Mouse (Mus musculus) urinary bladder, postnatal 36 days (tissue): ENCODE measurements at regions not wholly inside any gene's neighbourhood (a gene's known extent, or its start where the extent isn't known, plus 50 kb on each side); places are given as distances from the start of the nearest gene placed in this dataset.
"Not testable (repeated sequence)": the region's sequence is repeated elsewhere in the genome, so short reads cannot be mapped to it uniquely, and the experiment has no call there.

ENCODE experiments used
- DNase-seq, 2 experiments: peaks; one replicate each; pipeline ENCODE4 v3.0.0; 2022; ENCODE audit warnings: low spot score in 2 of 2, mixed read lengths in 1 of 2

DNA sequence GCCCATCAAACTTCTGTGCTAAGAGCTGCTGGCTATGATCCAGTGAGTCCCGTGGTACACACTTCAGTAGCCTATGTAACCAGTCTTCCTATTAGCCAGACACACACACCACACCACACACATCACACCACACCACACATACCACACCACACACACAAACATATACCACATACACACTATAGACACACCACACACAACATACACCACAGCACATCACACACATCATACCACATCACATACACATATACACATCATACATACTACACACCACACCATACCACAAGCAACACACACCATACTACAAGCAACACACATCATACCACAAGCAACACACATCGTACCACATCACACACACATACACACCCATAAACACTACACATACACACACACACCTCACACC lies 119.7 kb upstream of the Arid1b start:
- DNase-seq: no peak

DNA sequence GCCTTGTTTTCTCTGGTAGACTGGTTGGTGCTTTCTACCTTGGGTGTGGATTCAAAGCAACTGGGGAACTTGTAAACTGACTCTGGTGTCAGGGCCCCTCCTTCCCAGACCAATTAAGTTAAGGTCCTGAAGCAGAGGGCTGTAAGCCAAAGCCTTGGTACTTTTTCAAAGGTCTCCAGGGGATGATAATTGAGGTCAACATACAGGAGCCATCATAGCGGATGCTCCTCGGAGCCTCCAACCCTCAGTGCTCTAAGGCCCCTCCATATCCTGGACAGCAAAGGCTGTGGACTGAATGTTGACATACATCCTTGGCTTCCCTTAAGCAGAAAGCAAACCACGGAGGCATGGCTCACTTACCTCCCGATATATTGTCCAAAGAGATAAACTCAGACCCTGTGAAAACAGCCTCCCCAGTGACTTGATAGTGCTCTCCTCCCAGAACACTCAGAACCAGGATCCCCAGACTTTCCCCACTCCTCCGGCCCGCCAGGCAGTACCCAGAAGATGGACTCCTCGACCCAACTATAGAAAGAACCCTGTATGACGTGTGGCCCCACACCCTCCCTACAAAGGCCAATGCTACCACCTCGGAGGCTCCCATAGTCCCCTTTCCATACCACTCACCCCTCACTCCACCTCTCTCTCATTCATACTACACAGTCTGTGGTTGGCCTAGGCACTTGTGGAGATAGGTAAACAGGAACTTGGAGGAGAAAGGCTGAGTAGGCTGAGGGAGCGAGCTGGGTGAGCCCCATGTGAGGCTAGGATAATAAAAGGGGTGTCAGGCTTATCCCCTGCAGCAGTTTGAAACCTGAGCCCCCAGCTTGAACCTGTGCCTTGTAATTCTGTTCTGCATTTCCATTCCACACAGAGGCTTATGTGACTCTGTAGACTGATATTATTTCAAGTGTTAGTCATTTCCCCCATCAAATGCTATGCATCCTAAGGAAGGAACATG lies 118.8 kb upstream of the Arid1b start:
- DNase-seq: no peak

DNA sequence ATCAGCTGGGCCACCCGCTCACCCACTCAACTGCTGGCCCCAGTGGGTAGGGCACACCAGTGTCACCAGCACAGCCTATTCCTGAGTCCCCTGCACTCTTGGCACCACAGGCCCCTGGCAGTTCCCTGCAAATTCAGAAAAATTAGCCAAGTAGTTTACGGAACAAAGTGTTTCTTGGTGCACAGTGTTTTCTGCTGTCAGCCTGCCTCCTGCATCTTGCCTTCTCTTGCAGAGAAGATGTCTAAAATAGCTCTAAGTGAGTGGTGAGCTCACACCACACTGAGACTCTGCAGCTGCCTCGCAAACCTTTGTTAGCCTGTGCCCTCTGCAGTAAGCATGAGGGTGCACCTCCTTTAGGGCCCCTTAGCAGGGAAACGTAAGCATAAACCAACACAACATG lies 117.7 kb upstream of the Arid1b start:
- DNase-seq: no peak

DNA sequence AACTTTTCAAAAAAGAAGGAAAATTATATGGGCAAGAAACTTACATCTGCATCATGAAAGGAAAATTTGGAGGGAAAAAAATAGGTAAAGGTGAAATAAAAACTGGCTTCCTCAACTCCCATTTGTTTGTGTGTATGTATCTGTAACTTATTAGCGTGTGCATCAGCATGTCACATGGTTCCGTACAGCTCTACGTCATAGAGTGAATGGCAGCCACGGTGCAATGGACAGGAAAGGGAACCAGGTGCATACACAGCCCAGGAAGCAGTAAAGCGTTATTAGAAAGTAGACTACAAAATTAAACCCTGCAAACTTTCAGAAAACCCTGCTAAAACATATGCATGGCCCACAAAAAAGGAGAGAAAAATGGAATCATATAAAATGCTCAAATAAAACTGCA lies 112.7 kb upstream of the Arid1b start:
- DNase-seq: no peak

DNA sequence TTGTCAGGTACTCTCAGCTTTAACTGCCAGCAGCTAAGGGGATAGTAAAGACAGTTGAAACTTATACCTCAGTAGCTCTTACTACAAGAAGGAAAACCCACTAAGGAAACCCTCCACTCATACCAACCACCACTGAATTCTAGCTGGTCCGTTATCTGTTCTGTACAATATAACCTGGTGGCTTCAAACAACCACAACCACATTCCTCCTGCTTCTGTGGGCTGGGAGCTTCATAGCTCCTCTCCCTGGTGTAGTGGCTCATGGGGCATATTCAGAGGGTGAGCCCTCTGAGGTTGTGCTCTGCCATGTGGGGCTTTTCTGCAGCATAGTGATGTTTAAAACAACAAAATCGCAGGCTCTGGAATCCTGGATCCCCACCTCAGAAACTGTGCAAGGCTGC lies 110.0 kb upstream of the Arid1b start:
- no peak for DNase-seq

DNA sequence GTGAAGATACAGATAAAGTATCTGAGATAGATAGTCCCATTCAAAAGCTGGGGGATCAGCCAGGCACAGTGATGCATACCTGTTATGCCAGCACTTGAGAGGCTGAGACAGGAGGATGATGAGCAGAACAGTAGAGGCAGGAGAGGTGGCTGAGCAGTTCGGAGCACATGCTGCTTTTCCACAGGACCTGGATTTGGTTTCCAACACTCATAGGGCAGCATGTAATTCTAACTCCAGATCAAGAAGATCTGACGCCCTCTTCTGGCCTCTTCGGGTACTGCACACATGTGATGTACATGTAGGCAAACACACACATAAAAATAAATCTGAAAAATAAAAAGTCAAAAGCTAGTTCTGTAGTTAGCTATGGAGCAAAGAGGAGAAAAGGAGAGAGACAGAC lies 109.4 kb upstream of the Arid1b start:
- no peak for DNase-seq

DNA sequence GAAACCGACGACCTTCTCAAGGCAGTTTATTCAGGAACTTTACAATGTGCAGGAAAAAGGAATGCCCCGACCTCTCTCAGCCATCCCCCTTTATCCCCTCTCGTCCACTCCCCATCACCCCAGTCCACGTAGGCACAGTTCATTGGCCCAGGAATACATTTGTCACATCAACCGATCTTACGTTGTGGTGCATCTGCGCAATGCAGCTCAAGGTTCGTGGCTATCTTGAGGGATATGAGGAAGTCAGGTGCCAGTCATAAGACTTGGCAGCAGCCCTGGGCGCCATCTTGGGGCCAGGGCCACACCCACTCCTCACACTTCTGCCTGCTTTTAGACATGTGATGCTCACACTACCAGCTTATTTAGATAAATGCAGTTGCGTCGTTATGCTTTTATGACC lies 106.8 kb upstream of the Arid1b start:
- not testable (repeated sequence) for DNase-seq

DNA sequence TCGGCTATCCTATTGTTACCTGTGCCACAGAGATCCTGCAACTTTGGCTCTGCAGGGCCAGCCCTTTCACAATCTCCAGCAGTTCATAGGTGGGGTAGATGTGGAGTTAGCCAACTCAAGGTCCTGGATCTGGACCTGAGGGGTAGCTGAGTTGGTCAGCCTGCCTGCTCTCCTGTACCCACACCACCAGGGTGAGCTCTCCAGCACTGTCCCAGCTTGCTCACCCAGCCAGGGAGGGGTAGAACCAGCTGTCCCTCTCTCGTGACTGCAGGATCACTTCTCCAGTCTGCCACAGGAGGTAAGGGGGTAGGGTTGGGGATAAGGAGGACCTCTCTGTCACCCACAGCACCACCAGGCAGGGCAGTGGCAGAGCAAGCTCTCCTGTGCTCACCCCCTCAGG lies 104.6 kb upstream of the Arid1b start:
- DNase-seq: no peak

DNA sequence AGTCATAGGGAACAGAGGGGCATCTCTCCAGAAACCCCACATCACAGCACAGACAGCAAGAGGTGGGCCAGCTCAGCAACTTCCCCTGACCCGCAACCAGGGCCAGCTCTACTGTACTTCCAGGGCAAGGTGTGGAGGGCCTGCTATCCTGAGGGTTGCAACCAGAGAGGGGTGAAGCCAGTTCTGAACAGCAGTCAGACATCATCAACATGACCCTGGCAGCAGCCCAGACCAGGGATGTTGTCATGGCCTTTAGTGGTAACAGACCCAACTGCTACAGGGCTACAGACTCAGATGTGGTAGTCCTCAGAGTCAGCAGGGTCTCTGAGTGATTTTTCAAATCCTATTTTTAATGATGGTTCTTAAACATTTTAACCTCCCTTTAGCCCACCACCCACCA lies 104.0 kb upstream of the Arid1b start:
- DNase-seq: no peak

DNA sequence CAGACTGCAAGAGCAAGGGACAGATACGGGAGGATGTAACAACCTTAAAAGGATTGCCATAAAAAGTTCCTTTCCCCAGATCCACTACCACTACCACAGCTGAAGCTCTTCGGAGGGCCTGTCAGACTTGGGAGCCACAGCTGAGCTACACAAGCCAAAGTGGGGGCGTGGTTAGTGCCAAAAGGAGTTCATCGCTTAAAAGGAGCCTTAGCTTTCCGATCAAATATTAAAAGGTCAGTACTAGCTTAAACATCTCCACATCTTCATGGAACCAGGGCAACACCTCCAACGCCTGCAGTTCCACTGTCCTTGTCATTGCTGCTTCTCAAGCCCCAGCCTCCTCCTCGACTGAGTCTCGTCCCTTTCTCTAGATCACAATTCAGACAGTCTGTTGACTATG lies 102.6 kb upstream of the Arid1b start:
- DNase-seq: no peak

DNA sequence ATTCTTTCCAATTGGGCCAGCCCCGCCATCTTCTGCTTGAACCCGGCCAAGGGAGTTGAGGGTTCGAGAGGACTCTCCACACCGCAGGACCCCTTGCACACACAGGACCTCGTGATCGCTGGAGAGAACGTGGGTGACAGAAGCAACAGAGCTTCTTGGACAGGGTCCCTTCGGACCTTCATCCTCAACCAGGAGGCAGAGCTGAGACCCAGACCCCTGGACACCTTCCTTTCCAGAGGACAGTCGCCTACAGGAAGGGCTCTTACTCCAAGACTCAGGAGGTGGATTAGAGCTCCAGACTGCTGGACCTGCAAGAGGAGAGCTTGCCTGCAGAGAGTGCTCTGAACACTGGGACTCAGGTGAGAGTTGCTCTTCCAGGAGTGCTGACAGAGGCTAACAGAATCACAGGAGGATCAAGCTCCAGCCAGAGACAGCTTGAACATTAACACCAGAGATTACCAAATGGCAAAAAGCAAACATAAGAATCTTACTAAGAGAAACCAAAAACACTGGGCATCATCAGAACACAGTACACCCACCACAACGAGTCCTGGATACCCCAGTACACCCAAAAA lies 99.3 kb upstream of the Arid1b start:
- not testable (repeated sequence) for DNase-seq

DNA sequence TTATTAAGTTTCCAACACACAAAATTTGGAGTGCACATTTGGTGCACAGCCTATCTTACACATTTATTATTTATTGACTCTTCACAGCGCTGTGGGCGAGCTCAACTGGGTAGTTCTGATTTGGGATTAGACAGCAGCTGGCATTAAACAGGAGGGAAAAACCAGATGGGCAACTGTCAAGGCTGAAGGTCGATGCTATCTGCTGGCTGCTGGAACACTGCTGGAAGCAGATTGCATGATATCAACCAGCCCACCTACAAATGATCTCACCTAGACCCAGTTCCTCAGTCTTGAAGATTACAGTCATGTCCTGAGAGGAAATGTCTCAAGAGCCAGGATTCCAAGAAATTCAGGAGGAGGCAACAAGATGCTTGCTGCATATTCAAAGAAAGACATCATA lies 91.0 kb upstream of the Arid1b start:
- DNase-seq: no peak

DNA sequence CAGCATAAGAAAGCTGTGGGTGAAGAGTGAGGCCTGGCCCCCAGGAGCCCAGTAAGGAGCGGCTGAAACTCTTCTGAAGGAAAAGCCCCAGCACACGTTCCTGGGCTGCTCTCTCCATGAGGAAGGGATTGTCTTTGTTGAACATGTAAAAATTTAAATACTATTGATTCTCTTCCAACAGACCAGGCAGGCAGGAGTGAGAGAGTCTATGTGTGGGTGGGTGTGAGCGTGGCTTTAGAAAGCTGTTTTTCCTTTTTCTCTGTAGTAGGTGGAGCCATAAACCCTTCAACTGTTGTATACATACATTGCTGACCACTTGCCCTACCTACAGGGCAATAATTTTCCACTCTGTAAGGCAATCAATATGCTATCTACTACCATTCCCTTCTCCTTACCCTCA lies 87.6 kb upstream of the Arid1b start:
- no peak for DNase-seq

DNA sequence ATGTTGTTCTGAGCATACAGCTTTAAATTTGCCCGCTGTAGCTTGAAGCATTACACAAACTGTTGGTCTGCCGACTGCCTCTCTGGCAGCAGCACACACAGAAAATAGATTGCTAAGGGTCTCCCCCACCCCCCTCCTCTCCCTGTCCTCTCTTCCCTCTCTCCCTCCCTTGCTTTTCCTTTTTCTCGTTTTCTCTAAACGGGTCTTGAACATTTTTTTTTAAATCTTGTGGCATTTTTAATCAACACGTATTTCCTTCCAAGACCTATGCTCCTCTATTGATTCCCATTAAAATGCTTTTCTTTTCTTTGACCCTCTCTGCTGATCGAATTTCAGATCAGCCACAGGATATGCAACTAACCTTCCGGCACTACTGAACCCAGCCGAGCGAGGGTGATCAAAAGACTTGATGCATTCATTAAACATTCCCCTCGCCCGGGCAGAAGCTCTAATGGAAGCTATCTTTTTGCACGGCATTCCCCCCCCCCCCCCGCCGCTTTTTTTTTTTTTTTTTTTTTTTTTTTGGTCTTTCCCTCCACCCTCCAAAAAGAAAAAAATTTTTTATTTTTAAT lies 86.9 kb upstream of the Arid1b start:
- DNase-seq: no peak

DNA sequence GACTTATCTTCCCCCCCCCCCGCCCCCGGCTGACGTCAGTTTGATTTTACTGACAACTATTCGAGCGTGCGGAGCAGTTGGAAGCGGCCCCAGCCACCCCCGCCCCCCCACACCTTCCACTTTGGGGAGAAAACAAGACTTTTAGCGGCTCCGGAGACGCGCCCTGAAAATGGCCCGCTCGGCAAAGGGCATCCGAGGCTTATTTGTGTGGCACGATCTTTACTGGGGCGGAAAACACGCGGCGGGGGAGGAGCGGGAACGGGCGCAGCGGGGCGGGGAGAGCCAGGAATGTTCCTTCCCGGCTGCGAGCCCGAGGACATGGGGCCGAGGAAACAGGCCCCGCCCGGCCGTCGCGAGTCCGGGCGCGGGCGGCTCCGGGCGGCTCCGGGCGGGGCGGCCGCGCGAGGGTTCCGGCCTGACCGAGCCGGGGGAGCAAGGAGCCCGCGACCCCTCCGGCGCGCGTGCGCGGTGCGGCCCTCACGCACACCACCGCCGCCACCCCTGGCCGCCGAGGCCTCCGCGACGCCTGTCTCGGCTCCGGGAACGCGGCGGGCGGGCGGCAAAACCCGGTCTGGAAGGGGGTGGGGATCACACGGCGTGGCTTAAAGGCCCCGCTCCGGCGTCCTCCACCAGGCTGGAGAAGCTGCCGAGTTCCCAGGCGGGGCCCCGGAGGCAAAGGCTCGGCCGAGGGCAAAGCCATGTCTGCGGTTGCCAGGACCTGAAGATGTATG lies 86.1 kb upstream of the Arid1b start:
- DNase-seq: peak; percentile 88 to 92

DNA sequence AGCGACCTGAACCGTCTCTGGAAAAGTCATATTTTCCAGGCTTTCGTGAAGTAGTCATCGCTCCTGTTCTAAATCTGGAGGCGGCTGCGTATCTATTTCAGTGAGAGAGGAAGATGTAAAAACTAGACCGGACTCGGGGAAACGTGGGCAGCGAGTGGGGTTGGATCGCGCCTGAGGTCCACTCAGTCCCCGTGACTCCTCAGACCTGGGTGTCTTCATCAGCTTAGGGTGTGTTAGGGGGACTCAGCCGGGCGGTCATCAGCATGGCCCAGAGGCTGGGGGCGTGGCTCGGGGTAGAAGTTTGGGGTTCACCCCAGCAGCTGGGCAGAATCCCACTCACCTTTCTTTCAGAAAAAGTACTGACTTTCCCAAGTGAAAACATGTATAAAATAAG lies 85.6 kb upstream of the Arid1b start:
- no peak for DNase-seq

DNA sequence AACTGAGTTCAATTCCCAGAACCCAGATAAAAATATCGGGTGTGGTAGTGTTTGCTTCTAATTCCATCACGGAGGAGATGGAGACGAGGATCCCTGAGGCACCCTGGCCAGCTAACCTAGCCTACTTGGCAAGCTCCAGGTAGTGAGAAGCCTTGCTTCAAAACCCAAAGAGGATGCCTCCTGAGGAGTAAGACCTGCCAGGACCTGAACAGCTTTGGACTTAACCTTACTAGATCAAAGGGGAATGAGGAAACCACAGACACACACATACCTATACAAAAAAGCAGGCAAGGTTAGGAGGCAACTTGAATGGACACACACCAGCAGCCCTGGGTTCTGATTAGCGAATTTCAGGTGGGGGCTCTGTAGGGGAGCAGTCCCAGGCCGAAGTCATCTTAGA lies 84.0 kb upstream of the Arid1b start:
- DNase-seq: no peak

DNA sequence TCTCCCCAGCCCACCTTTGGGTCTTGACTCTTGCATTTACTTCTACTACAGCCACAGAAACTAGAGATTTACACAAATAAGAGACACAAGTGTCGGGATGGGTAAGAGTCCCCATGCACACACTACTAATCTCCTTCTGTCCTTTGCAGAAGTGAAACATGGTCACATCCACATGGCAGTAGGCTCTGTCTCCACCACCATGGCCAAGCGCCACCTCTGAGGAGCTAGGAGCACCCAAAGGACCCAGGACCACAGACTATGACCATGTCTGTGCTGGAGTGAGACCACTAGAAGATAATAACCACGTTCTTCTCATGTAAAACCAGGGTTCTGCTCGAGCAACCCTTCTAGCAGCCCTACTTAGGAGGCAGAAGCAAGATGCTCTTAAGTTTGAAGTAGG lies 81.1 kb upstream of the Arid1b start:
- DNase-seq: no peak

DNA sequence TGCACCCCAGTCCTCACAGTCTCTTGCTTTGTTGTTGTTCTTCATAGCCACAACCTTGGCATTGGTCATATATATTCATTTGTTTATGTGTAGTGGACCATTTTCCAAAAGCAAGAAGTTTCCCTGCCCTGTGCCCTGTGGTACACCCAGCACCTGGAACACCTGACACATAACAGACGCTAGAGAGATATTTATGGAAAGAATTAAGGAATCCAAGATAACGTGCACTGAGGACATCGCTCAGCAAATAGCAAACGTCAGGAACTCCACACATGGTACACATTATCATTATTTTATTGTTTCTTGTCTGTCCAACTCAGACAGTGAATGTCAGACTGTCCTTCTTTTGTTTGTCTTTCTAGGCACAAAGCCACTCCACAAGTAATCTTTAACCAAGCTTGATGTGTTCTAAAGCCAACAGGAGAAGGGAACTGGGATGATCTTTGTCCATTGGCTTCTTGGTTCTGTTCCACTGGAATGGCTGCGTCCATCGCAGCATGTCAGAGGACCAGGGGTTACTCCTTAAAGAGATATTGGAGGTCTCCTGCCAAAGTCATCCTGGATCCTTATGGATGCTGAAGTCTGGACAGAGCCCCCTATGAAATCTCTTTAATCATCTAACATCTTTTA lies 74.2 kb upstream of the Arid1b start:
- no peak for DNase-seq

DNA sequence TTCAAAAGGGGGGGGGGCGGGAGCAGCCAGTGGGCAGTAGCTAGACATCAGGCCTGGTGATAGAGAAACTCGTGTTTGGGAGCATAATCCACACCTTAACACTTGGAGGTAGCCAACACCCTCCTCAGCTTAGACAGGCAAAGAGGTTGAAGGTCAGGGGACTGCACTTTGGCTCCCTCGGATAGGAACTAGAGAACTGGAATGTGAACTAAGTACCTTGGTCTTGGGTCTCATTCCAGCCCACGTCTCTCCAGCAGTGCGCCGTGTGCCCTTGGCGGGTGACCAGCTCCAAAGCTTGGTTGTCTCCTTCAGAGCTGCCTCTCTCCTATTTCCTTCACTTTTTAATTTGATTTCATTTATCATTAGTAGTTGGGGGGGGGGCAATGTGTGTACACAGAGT lies 73.0 kb upstream of the Arid1b start:
- no peak for DNase-seq

DNA sequence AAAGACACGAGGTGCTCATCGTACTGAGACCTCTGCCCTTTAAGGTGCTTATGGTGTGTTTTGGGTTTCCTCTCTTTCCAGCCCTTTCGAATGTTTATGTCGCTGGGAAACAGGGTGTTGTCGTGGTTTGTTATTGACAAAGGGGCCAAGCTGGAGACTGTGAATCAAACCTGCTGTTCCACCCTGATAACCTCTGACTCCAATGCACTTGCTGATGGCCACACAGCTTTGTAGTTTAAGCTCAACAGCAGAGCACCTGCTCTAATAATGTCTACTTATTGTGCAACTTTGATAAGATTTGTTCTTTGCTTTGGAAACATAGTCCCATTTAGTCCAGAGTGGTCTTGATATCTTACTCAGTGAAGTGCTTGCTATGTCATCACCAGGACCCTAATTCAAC lies 65.5 kb upstream of the Arid1b start:
- DNase-seq: no peak

DNA sequence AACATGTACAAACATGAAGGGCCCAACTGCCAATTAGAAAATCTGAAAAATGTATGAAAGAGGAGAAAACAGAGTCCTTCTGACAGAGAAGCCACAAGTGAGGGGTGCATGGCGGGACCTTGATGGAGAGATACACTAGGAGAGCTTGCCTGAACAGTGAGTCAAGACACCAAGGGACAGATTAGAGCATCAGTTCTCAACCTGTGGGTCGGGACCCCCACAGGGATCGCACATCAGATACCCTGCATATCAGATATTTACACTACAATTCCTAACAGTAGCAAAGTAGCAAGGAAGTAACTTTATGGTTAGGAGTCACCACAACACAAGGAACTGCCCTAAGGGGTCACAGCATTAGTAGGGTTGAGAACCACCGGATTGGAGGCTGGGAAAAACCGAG lies 58.9 kb upstream of the Arid1b start:
- no peak for DNase-seq
